Mouse (Mus musculus) lung, postnatal 0 days (tissue): Measurements from ENCODE around the gene Gjb3.

Experiments
- CTCF ChIP-seq: IDR thresholded peaks from 2 replicates; pipeline ENCODE4 v1.5.1; 2016; ENCODE audit warnings: antibody characterized with exemption, mild to moderate bottlenecking
- EP300 ChIP-seq: IDR thresholded peaks from 2 replicates; pipeline ENCODE4 v1.6.1; 2016; ENCODE audit warnings: antibody characterized with exemption, mild to moderate bottlenecking, control low read depth

DNA sequence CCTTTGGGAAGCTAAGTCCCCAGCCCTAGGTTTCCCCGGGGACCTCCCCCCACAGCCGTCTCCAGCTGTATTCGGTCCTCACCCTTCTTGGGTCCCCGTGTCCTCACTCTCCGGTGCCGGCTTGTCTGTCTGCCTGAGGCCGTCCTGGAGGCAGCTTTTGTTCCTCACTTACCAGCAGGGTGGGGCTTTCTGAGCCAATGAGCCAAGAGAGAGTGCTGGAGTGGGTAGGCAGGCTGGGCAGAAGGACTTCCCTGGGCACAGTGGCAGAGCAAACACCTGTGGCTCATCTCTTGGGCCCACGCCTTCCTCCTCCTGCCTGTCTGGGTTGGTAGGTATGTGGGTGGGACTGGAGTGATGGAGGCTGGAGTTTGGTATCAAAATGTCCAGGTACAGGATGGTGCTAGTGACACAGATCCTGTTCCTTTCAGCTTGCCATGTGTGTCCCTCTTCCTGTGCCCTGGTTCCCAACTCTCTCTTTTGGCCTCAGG is 23.4 kb upstream of the Gjb3 start, which contains the start of gene Gjb4:
- TF ChIP-seq CTCF = no peak
- no peak for TF ChIP-seq EP300
